Mouse (Mus musculus) kidney, postnatal 0 days (tissue): Measurements from ENCODE around the gene Glud1. TPM values are rescaled to one million over a fixed set of nuclear protein-coding genes. Genes with fewer than 3 reads are reported as not detected.

Source experiments
- ATAC-seq: fragments of 200-750 bp; cut with Nextera tagmentation; replicated peaks from 2 replicates; pipeline ENCODE4 v1.8.0; 2017; ENCODE audit warnings: low read depth, moderate number of reproducible peaks, moderate TSS enrichment, moderate library complexity; ENCODE audit not compliant: low FRiP score
- DNase-seq: peaks from one replicate; pipeline ENCODE4 v3.0.0-alpha.2; 2016; ENCODE audit warnings: low spot score
- H3K27ac ChIP-seq: fragments of 300-500 bp; sonication (generic); 2 replicates; pipeline ENCODE4 v1.5.1; 2014; ENCODE audit warnings: mild to moderate bottlenecking
- H3K27me3 ChIP-seq: fragments of 300-500 bp; sonication (generic); 2 replicates; pipeline ENCODE4 v1.6.1; 2014; ENCODE audit warnings: low read length, mixed read lengths; ENCODE audit not compliant: insufficient read depth
- H3K36me3 ChIP-seq: fragments of 300-500 bp; sonication (generic); 2 replicates; pipeline ENCODE4 v1.6.1; 2014; ENCODE audit warnings: low read length, mixed read lengths; ENCODE audit not compliant: insufficient read depth
- H3K4me1 ChIP-seq: fragments of 300-500 bp; sonication (generic); replicated peaks from 2 replicates; pipeline ENCODE4 v1.6.1; 2014; ENCODE audit warnings: antibody characterized with exemption, low read length, mixed read lengths; ENCODE audit not compliant: insufficient read depth
- H3K4me2 ChIP-seq: fragments of 300-500 bp; sonication (generic); 2 replicates; pipeline ENCODE4 v1.6.1; 2014; ENCODE audit warnings: mild to moderate bottlenecking, low read length, moderate library complexity, mixed read lengths
- H3K4me3 ChIP-seq: fragments of 300-500 bp; sonication (generic); replicated peaks from 2 replicates; pipeline ENCODE4 v1.5.1; 2014; ENCODE audit warnings: low read depth, low read length
- H3K9ac ChIP-seq: fragments of 300-500 bp; sonication (generic); 2 replicates; pipeline ENCODE4 v1.6.1; 2014; ENCODE audit warnings: low read depth, low read length
- H3K9me3 ChIP-seq: fragments of 300-500 bp; sonication (generic); replicated peaks from 2 replicates; pipeline ENCODE4 v1.6.1; 2016; ENCODE audit warnings: low read length, inconsistent platforms, mixed read lengths
- CTCF ChIP-seq: IDR thresholded peaks from 2 replicates; pipeline ENCODE4 v1.5.1; 2016; ENCODE audit warnings: antibody characterized with exemption, low read depth, mild to moderate bottlenecking, moderate library complexity
- WGBS: fragments of 180-500 bp; shearing (Covaris S2); extraction: QIAGEN DNeasy Blood & Tissue Kit; methylation state at CpG from one replicate; pipeline ENCODE4 v1.1.7; 2014; 5-methylcytosine and 5-hydroxymethylcytosine counted together
- polyA plus RNA-seq: library from polyadenylated mRNA; unstranded; fragments of >200 nt; fragmentation: Nextera tagmentation; extraction: Ambion mirVana; gene quantifications from 2 replicates; pipeline ENCODE4 v1.2.1, GENCODE M21; 2015

The Glud1 gene
- polyA plus RNA-seq, 1 experiment from 2014 or later: 160 TPM

DNA sequence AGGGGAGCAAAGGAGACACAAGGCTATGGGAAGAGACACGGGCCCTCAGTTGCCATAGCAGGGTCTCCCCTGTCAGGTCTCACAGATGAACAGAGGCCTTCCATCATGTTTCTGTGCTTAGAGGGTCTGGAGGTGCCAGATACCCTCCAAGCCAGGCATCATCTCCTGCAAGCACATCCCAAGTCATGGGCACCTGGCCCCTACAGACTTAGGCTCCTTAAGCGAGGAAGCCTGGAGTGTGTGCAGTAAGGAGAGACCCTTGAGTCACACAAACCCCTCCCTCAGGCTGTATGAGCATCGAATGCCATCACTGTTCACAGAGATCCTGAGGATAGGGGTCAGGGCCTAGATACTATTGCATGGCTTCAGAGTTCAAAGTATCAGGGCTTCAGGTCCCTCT, 60.4 kb downstream of the Glud1 start:
- WGBS: 92% methylated on average over 3 of the region's 3 CpGs
- ATAC-seq (no peak), DNase-seq (no peak)
- peaks cover 8% of the 10 kb centered on the region for H3K4me1 ChIP-seq
- H3K9me3 ChIP-seq: no peaks in the 10 kb centered on the region
- no peak overlapping the region for H3K27ac ChIP-seq
- no peaks in the 10 kb centered on the region for H3K36me3 ChIP-seq
- H3K27me3 ChIP-seq: no peaks in the 10 kb centered on the region
- no peak overlapping the region for H3K9ac ChIP-seq
- no peak for TF ChIP-seq CTCF
- no peak overlapping the region for H3K4me2 ChIP-seq
- no peak overlapping the region for H3K4me3 ChIP-seq

- H3K9me3 ChIP-seq: no peaks in the 10 kb centered on the region
- DNase-seq: no peak
- no peaks in the 10 kb centered on the region for H3K36me3 ChIP-seq
- H3K9ac ChIP-seq: no peak overlapping the region
- H3K4me3 ChIP-seq: no peak overlapping the region
- peaks cover 8% of the 10 kb centered on the region for H3K4me1 ChIP-seq
- H3K27me3 ChIP-seq: no peaks in the 10 kb centered on the region
- WGBS: 68% methylated on average over 2 of the region's 2 CpGs
- no peak overlapping the region for H3K4me2 ChIP-seq
- no peak for ATAC-seq
- TF ChIP-seq CTCF: no peak
- H3K27ac ChIP-seq: no peak overlapping the region
Measured at GRCm38 (mm10) chr14:34371763-34372162, 61.2 kb downstream of the Glud1 start.

DNA sequence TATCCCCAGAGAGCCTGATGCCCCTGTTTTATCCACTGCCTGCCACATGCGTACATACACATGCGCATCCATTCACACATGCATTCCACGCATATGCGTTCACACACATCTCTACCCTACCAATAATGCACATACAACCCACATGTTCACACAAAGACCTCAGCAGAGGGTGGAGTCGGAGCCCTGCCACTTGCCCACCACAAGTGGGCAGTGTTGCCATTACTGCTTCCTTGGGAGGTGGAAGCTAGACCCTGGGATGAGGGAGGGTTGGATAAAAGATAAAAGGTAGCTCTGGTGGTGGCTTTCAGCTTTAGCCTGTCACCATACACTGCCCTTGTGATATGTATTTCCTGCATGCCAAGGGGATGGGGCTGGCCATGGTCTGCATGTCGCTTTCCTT, 62.1 kb downstream of the Glud1 start:
- 0 out of 2 replicates have a peak, but pooled peaks have one; percentile 30 for ATAC-seq
- Histone ChIP-seq H3K27ac (no peak overlapping the region), H3K4me1 (peaks cover 8% of the 10 kb centered on the region), H3K9me3 (no peaks in the 10 kb centered on the region), H3K9ac (no peak overlapping the region), H3K36me3 (no peaks in the 10 kb centered on the region), H3K4me2 (no peak overlapping the region), H3K27me3 (no peaks in the 10 kb centered on the region), H3K4me3 (no peak overlapping the region)
- peak; percentile 88 for TF ChIP-seq CTCF
- DNase-seq: peak; percentile 68
- 86% methylated on average over 6 of the region's 6 CpGs for WGBS

DNA sequence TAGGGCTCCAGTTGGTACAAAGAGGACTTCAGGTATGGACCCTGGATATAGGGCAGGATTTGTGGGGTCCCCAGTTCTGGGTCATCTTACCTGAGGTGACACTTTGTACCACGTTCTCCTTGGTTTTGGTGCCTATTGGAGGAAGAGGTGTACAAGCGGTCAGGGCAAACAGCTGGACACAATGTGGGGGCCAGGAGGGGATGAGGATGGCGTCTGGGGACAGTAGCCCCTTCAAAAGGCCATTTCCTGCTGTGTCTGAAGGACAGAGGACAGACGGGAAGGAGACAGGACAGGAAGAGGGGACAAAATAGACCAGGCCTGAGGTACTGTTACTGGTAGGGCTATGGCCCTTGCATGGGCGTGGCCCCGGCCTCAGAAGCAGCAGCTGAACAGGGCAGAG, 63.1 kb downstream of the Glud1 start:
- no peak overlapping the region for H3K4me3 ChIP-seq
- DNase-seq (no peak), ATAC-seq (no peak)
- H3K4me2 ChIP-seq: no peak overlapping the region
- no peaks in the 10 kb centered on the region for H3K27me3 ChIP-seq
- 84% methylated on average over 6 of the region's 6 CpGs for WGBS
- no peaks in the 10 kb centered on the region for H3K9me3 ChIP-seq
- H3K27ac ChIP-seq: no peak overlapping the region
- peaks cover 8% of the 10 kb centered on the region for H3K4me1 ChIP-seq
- no peak for TF ChIP-seq CTCF
- H3K36me3 ChIP-seq: no peaks in the 10 kb centered on the region
- no peak overlapping the region for H3K9ac ChIP-seq

- TF ChIP-seq CTCF: no peak
- DNase-seq: peak; percentile 27
- Histone ChIP-seq H3K4me1 (peaks cover 11% of the 10 kb centered on the region), H3K9ac (0 out of 2 replicates have a peak within 1 kb of the TSS, but pooled peaks have one; percentile 35), H3K4me3 (peak within 1 kb of the TSS; percentile 21), H3K27me3 (no peaks in the 10 kb centered on the region), H3K27ac (peak within 1 kb of the TSS; percentile 25; the same call in 1 of the 2 replicates), H3K4me2 (peak within 1 kb of the TSS; percentile 49), H3K9me3 (no peaks in the 10 kb centered on the region), H3K36me3 (no peaks in the 10 kb centered on the region)
- ATAC-seq: no peak
- 33% methylated on average over 10 of the region's 10 CpGs for WGBS
Measured at GRCm38 (mm10) chr14:34374577-34374976, 64.0 kb downstream of the Glud1 start, which contains the start of gene Sncg. Gene Sncg (minus strand): TSS chr14:34374789.

- ATAC-seq (no peak), DNase-seq (no peak)
- Histone ChIP-seq H3K4me3 (peak within 1 kb of the TSS; percentile 21), H3K4me2 (peak within 1 kb of the TSS; percentile 49), H3K36me3 (no peaks in the 10 kb centered on the region), H3K27me3 (no peaks in the 10 kb centered on the region), H3K4me1 (peaks cover 11% of the 10 kb centered on the region), H3K27ac (peak within 1 kb of the TSS; percentile 57; the same call in 1 of the 2 replicates), H3K9ac (peak within 1 kb of the TSS; percentile 35; the same call in 1 of the 2 replicates), H3K9me3 (no peaks in the 10 kb centered on the region)
- TF ChIP-seq CTCF: no peak
- 60% methylated on average over 13 of the region's 13 CpGs for WGBS
Measured at GRCm38 (mm10) chr14:34375415-34375904, 64.9 kb downstream of the Glud1 start, which contains the start of gene Mmrn2. Gene Mmrn2 (plus strand): TSS chr14:34375465.

- no peak for ATAC-seq
- peak overlapping the region; percentile 27; the same call in 1 of the 2 replicates for H3K9ac ChIP-seq
Measured at GRCm38 (mm10) chr14:34375941-34376340, 65.4 kb downstream of the Glud1 start.

More at GRCm38 (mm10) chr14:34375941-34376340, 65.4 kb downstream of the Glud1 start:
- H3K27me3 ChIP-seq: no peaks in the 10 kb centered on the region
- peak overlapping the region; percentile 49 for H3K4me2 ChIP-seq
- H3K27ac ChIP-seq: peak overlapping the region; percentile 25; the same call in 1 of the 2 replicates
- WGBS: 83% methylated on average over 5 of the region's 5 CpGs
- peaks cover 11% of the 10 kb centered on the region for H3K4me1 ChIP-seq
- no peak for DNase-seq
- TF ChIP-seq CTCF: peak; percentile 28; the same call in 1 of the 2 replicates
- no peaks in the 10 kb centered on the region for H3K9me3 ChIP-seq
- H3K4me3 ChIP-seq: peak overlapping the region; percentile 21
- H3K36me3 ChIP-seq: no peaks in the 10 kb centered on the region
